Mouse (Mus musculus) heart, adult 11 months (tissue): ENCODE results near the gene Dynlt1c.

Source experiments
- DNase-seq: peaks from one replicate; pipeline ENCODE4 v3.0.0; 2022

The Dynlt1c gene

DNA sequence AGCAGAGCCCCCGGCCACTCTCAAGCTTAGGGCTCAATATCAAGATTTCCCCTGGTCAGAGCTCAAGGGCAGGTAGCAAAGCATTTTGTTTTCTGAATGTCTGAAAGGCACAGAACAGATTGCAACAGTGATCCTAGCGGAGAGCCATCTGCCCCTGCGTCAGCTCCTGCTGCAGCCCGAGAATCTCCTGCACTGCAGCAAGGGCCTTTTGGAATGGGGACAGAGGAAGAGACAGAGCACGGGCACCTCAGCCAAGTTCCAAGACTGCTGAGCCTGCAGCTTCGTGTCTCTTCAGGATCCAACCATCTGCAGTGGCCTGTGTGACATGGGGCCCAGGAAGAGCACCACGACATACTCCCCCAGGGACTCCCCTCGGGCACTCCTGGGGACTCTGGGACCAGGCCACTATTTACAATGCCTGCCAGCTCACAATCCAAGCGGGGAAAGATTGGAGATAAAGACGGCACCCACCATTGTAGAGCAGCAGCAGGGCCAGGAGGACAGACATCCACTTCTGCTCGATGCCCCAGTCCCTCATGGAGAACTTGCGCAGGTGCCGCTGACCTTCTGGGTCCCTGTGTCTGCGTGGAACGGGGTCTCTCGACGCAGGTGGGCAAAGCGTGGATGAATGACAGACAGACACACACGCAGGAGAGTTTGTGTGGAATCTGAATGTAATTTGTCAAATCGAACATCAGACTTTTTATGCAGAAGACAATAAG lies 19.4 kb downstream of the Dynlt1c start:
- DNase-seq, result peak; percentile 88

DNA sequence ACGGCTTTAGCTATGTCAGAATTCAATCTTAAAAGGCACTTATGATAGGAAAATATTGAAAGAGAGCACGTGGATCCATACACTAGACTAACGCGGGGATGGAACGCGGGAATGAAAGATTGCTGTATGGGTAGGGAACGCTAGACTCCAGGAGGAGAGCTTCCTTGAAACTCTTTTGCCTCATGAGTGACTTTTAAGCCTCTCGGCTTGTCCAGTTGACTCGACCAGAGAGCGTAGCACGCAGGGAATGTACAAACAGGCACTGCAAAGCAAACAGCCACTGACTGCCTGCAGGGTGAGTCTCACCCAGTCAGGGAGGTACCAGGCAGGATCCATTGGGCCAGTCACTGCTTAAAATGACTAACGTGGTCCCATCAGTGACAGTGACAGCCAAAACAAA lies 20.5 kb downstream of the Dynlt1c start:
- DNase-seq, result peak; percentile 91

DNA sequence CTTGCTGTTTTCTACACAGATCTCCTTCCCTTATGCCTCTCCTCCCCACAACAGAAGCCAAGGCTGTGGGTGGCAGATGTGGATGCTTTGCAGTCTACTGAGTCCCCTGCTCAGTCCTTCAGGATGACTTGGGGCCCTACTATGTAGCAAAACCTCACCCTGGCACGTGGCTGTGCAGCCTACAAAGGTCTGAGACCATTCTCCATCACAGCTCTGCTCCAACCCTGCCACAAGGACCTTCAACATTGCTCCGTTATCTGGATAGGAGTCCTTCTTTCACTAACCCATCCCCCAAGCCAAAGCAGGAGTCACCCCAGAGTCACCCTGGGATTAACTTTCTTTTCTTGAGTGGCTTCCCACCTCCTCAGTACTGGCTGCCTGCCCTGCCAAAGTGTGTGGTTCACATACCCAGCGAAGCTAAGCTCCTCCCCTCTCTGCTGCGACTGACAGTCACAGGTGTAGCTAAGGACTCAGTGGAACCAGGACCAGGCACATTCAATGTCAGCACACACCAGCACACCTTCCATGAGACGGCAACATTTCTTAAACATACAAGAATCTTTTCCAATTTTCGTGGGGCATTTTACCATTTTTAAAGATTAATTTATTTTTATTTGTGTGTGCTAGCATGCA lies 23.6 kb downstream of the Dynlt1c start:
- peak; percentile 89 for DNase-seq

DNA sequence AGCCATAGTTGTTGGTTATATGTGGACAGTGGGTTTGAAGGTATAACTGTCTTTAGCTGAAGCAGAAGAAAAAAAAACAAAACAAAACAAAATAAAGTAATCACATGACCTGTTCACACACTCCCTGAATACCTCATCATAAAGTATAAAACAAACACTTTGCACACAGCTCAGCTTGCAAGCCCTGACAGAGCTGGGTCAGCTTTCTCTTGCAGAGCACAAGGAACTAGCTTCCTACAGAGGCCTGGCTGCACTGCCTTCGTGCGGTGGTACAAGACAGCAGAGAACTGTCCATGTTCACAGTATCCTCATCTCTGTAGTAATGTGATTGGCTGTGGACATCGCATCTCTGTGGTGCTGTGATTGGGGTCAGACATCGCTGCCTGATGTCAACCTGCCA lies 28.9 kb downstream of the Dynlt1c start:
- peak; percentile 85 for DNase-seq

DNA sequence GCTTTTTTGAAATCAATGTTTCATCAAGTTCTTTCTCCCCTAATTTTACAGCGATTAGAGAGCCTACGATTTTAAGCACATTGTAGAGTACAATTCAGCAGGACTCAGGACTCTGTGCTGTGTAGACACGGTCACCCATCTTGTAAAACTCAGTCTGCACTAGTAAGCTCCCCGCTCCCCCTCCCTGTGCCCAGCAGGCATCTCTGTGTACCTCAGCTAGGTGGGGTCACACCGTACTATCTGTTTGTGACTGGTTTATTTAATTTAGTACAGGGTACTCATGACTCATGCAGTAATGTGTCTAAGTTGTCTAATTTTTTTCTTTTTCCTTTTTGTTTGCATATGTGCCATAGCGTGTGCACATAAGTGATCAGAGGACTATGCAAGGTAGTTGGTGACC lies 31.4 kb downstream of the Dynlt1c start:
- DNase-seq, result peak; percentile 84

DNA sequence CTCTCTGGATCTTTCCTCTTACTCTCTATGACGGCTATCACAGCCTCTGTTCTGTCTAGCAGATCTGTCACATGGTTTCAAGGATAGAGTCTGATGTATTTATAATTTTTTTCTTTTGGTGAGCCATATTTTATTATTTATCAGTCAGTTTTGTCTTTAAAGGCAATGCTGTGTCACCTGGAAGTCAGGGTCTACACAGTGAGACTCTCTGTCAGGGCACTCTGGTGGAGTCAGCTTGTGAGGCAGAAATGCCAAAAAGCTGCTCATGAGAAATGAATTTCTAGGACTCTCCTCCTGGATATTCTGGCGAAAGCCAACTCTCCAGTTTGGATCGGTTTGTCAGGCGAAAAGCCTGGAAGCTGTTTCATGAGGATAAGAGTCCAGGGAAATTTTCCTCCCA lies 34.3 kb downstream of the Dynlt1c start:
- DNase-seq, result peak; percentile 84

DNA sequence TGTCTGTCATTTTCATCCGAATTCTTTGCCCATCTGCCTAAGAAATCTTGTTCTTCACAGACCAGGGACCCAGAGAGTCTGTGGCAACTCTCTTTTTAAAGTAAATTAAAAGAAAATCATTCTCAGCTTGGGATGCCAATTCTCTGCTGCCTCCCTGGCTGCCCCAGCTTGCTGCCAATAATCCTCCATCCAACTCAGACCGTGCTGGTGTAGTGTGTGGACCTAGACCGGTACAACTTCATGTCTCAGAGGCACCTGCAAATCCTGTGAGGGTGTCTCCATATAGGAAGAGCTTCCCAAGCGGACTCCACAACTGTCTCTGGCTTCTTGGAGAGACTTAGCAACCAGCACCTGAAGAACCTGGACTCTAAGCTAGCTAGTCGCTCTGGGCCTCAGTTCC lies 35.4 kb downstream of the Dynlt1c start:
- DNase-seq, result peak; percentile 92

DNA sequence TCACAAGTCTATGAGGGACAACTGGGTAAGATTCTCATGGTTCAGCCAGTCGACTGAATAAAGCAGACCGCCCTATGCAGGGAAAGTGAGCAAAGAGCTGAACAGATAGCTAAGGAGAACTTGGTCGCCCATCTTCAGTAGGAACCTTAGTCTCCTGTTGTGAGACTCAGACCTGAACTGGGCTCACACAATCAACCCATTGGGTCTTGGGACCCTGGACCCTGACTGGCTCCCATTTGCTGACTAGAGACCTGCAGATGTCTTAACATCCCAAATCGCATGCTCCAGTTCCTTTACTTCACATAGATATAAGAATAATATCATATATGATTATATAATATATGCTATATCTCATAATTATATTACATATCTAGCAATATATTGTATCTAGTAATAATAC lies 36.0 kb downstream of the Dynlt1c start:
- peak; percentile 82 for DNase-seq

DNA sequence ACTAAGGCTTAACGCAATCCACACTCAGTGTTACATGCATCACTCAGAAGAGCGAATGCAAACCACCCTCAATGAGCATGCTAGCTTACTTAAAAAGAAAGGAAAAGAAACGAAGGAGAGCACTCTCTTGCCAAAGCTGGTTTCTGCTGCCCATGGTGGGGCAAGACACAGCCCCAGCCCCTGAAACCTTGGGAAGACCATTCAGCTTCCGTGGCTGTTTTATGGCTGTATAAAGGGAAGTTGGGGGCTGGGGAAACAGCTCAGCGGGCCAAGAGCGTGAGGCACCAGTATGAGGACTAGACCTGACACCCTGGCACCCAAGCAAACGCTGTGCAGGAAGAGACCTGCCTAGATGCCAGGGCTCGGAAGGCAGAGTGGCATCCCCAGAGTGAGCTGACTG lies 37.0 kb downstream of the Dynlt1c start:
- peak; percentile 88 for DNase-seq

DNA sequence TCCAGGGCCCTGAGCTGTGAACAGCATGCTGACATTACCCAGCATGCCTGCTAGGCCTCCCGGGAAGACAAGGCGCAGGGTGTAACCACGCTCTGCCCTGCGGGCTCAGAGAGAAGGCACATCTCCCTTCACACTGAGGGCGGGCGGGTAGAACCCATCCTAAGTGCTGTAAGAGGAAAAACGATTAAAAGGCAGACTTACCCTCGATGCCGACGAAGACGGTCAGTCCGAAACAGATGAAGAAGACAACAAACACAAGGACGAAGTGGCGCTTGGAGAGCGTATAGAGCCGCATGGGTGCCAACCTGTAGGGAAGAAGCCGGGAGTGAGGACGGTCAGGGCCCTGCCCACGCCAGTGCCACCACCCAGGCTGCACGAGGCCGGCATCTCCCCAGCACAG lies 38.0 kb downstream of the Dynlt1c start:
- peak; percentile 66 for DNase-seq

DNA sequence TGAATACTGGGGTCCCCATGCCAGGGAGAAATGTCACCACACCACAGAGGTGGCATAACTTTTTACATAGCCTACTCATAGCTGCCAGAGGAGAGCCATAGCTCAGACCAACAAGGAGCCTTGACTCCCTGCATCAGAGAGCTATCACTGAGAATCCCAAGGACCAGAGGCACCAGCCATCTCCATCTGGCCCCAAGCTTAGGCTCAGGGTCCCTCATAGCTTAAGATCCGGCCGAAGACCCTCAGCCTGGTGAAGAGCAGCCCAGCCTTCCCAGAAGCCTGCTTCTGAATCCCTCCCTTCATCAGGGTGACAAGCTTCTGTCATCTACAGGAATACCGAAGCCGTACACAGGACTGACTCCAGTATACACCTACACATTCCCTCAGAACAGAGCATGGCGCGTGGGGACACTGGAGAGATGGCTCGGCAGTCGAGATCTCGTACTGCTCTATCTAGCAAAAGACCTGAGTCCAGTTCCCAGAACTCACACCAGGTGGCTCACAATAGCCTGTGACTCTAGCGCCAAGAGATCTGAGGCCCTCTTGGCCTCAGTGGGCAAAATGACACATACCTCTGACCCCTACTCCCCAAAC lies 38.7 kb downstream of the Dynlt1c start:
- peak; percentile 61 for DNase-seq

DNA sequence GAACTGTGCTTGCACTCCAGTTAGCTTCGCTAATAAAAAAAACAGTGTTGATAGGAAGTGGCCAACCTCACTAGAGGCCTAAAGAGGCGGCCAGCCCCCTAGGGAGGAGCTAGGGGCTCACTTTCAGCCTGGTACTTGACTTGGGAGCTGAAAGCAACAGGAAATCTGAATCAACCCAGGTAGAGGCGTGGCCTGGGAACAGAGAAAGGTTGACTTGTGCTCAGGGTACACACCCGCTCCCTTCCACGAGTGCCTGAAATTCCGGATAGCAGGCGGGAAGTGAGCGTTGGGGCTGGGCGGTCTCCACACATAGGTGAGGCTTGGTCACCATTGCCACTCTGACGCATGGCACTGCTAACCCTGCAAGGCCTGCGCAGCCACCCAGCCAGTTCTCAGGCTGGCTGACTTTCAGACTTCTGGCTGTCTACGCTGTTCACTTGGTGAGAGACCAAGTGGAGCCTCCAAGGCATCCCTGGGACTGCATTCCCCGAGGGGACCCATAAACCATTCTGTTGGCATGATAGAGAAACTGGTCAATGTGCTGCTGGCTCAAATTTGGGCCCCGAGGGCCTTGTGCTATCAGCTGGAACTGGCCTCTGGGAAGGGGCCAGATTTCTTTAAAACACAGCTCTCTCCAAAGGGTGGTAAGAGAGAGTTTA lies 39.4 kb downstream of the Dynlt1c start:
- DNase-seq, result peak; percentile 88

DNA sequence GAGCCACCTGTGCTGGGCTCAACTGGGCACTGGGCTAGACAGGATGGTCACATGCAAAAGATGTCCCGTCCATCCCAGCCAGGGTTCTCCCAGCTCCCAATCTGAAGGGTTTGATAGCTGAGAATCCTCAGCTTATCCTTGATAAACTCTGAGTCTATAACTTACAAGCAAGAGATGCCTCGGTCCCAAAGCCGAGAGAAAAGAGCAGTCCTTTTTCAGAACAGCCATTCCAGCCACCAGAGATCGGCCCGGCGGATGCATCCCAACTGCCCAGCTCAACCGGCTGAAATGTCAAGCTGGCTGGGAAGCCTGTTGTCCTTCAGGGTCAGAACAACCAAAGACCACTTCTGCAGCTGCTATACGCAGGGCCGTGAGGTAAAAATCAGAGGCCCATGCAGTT lies 42.7 kb downstream of the Dynlt1c start:
- DNase-seq, result peak; percentile 81

DNA sequence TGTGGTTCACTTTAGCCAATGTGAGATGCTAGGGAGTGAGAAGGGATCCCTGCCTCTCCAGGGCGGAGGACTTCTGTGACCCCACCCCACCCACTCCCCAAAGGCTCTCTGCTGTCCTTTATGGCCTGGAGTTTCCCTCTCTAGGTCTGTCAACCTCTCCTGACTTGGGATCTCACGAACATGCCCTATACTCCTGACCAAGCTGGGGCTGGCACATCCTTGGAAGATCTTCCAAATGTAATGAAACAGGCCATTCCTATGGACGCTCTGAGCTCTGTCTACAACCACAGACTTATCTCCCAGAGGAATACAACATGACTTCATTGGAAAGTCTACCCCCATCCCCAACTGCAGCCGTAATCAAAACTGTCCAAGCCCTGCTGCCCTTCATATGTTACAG lies 43.2 kb downstream of the Dynlt1c start:
- DNase-seq, result peak; percentile 78

DNA sequence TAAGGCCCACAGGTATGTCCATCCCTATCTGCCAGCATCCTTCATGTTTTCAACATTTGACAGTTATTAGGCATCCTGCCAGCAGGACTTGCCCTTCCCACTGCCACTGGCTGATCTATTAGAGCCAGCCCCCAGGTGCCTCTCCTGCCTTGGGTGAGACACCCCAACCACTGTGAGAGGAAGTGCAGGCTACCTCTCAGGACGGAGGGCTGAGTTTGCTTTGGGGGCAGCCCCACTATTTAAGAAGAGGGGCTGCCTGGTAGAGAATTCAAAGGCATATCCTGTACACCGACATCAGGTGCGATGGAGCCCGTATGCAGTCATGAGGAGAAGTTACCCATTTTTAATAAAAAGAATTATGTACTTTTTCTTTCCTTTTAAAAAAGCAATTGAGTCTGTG lies 44.2 kb downstream of the Dynlt1c start:
- peak; percentile 89 for DNase-seq

DNA sequence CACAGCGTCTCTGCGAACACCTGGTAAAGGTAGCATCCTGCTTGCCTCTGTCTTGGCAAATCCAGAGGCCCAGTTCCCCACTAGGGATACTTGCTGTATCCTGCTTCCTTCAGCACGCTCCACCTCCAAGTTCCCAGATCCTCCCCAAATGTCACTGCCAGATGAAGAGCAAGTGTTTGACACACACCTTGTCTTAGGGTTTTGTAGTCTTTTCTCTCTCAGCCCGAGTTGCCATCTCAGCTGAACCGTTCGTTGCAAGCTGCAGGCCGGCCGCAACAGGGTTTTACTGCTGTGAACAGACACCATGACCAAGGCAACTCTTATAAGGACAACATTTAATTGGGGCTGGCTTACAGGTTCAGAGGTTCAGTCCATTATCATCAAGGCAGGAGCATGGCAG lies 45.4 kb downstream of the Dynlt1c start:
- peak; percentile 92 for DNase-seq

DNA sequence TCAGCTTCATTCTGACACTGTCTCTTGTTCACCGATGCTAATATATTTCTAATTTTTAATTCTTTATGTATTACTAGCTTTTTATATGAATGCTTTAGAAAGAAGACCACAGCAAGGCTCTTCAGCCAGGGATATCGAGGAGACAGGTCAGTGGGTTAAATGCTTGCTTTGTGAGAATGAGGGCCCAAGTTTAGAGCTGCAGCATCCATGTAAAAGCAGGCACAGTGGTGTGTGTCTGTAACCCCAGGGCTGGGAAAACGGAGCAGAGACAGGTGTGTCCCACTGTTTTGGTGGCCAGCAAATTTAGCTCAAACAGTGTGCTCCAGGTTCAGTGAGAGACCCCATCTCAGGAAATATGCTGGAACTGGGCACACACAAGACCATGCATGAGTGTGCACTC lies 46.0 kb downstream of the Dynlt1c start:
- DNase-seq, result peak; percentile 83

DNA sequence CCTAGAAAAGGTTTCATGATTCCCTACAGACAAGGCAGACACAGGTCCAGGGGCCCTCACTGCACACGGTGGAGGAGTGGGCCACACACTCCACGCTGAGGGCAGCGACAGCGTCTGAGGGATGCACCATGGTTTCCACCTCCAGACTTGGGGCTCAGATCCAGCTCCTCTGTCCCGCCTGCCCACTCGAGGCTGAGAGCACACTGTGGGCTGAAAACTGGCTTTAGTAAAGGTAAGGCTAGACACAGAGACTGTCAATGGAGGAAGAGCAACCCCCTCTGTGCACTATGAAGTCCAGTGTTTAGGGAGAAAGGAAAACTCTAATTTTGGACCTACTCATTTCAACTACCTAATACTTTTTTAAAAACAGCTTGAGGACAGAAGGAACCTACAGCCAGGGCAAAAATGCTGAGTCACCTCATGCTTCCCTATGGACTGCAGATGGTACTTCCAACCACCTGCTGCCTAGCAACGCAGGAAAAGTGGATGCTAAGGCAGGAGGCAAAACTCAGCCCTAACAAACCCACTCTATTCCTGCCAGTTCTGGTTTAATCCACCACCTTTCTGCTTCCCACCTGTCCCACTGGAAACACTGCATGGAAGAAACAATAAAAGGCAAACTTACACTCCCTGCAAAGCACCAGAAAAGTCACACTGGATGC lies 49.6 kb downstream of the Dynlt1c start:
- DNase-seq, result peak; percentile 88

DNA sequence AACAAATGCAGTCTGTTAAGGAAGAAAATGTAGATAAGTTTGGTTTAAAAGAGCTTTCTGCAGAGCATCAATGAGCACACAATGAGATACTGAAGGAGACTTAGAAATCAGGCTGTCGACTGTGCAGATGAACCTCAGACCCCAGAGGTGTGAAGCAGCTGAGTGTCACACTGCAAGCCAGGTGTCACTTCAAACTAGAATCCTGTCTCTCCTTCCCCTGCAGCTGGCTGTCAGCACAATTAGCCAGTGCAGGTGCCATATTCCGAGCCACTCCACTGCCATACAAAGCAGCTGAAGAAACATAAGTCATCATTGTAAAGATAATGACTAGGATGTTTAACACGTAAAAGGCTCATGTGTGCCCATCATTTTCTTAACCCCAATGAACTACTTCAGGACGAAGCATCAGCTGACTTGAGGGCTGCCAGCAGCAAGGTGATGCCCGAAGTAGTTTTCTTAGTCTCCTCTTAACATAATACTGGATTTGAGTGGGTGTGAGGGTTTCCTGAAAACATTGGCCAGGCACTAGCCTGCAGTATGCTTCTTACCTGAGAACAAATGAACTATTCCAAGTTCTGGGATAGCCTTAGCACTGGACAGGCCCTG lies 52.0 kb downstream of the Dynlt1c start:
- peak; percentile 92 for DNase-seq

DNA sequence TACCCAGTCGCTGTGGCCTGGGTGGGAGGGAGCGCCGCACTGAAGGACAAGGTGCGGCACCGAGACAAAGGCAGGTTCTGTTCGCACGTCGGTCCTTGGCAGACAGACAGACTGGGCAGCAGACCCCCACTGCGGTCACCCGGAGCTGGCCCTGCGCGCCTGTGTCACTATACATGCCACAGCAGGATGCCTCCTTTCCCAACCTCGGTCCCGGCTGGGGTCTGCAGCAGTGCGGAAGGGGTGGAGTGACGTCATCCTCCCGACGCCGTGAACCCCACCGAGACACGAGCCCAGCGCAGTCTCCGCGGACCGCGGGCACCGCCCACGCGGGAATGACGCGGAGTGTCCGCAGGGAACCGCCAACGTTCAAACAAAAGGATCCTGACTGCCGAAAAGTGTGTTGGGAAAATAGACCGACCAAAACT lies 53.6 kb downstream of the Dynlt1c start:
- DNase-seq, result peak; percentile 97

DNA sequence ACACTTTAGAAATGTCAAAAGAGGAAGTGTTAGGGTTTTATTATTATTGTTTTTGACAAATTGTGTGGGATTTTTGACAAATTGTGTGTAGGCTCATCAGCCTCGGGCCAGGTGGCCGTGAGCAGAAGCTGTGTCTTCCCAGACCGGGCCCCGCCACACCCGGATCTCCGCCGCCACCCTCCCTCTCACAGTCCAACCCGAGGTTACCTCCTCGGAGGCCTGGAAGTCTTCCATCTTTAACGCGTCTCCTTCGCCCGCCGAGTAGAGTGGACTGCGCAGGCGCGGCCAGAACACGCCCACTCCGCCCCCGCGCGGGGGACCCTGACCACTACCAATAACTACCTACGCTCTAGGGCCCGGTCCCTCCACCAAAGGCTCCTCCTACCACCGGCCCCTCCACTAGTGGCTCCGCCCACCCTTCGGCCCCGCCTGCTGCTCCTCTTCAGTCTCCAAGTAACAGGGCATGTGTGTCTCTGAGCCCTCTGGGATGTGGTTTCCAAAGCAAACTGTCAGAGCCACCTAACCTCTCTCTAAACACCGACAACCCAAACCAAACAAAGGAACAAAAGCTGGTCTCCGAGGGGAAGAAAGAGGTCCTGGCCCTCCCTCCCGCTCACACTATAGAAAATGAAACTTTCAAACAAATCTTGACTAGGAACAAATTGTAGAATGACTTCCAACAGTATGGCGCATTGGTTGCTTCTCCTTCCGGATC lies 54.3 kb downstream of the Dynlt1c start, which contains the start of gene Dynlt1f:
Gene Dynlt1f (minus strand): TSS at position 334 of the 715 bp plus-strand sequence.
- DNase-seq, result peak; percentile 99

DNA sequence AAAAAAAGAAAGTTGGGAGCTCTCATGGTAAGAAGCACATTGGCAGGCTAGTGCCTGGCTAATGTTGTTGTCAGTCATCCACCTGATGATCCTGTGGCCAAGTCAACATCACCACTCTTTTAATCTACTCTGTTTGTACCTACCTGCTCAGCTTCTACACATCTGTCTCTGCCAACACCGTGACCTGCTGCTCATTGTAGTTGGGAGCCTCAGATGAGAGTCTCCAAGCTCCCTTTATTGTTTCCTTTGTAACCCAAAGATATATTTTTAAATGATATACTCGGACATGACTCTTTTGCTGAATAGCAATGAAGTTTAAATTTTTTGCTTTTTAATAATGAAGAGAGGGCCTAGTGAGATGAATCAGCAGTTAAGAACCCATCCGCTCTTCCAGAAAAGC lies 55.0 kb downstream of the Dynlt1c start:
- peak; percentile 94 for DNase-seq
